Mouse (Mus musculus) MEL (cell line): ENCODE measurements around the gene Gm17359.

Experiments
- CTCF ChIP-seq, 3 experiments: IDR thresholded peaks in 2 of 3; conservative IDR thresholded peaks in 1 of 3; 2 replicates each; pipeline ENCODE4 v1.5.1; 2011 to 2012; ENCODE audit warnings: low read length in 3 of 3, low read depth in 2 of 3, mild to moderate bottlenecking in 2 of 3, improper control_type of control experiment in 1 of 3, inconsistent platforms in 1 of 3, mixed read lengths in 1 of 3, moderate library complexity in 1 of 3; ENCODE audit not compliant: control insufficient read depth in 1 of 3, insufficient read depth in 1 of 3, poor library complexity in 1 of 3, severe bottlenecking in 1 of 3
- ELF1 ChIP-seq: IDR thresholded peaks from 2 replicates; pipeline ENCODE4 v1.6.1; 2014; ENCODE audit warnings: low read depth, mild to moderate bottlenecking, inconsistent platforms, low read length, improper control_type of control experiment, moderate library complexity
- EP300 ChIP-seq, 2 experiments: IDR thresholded peaks; 2 replicates each; pipeline ENCODE4 v1.6.1; 2011; ENCODE audit warnings: improper control_type of control experiment in 2 of 2, low read length in 2 of 2, low read depth in 1 of 2, mild to moderate bottlenecking in 1 of 2
- ETS1 ChIP-seq: IDR thresholded peaks from 2 replicates; pipeline ENCODE4 v1.6.1; 2012; ENCODE audit warnings: low read depth, mild to moderate bottlenecking, inconsistent platforms, low read length, improper control_type of control experiment, moderate library complexity
- HCFC1 ChIP-seq: IDR thresholded peaks from 2 replicates; pipeline ENCODE4 v1.6.1; 2012; ENCODE audit warnings: low read depth, mild to moderate bottlenecking, inconsistent platforms, low read length, improper control_type of control experiment, moderate library complexity
- MYC ChIP-seq: IDR thresholded peaks from 2 replicates; pipeline ENCODE4 v1.6.1; 2011; ENCODE audit warnings: low read depth, mild to moderate bottlenecking, low read length, improper control_type of control experiment, moderate library complexity
- NELFE ChIP-seq: IDR thresholded peaks from 2 replicates; pipeline ENCODE4 v1.6.1; 2011; ENCODE audit warnings: low read depth, low read length, improper control_type of control experiment
- POLR2A ChIP-seq, 2 experiments: IDR thresholded peaks; 2 replicates each; pipeline ENCODE4 v1.6.1; 2011 to 2012; ENCODE audit warnings: low read length in 2 of 2, mild to moderate bottlenecking in 2 of 2, control low read depth in 1 of 2, improper control_type of control experiment in 1 of 2, low read depth in 1 of 2, moderate library complexity in 1 of 2; ENCODE audit not compliant: control insufficient read depth in 1 of 2, insufficient read depth in 1 of 2, poor library complexity in 1 of 2
- POLR2AphosphoS5 ChIP-seq: IDR thresholded peaks from 2 replicates; pipeline ENCODE4 v1.6.1; 2012; ENCODE audit warnings: low read depth, borderline replicate concordance, mild to moderate bottlenecking, inconsistent platforms, low read length, moderate library complexity, mixed read lengths
- RCOR1 ChIP-seq: IDR thresholded peaks from 2 replicates; pipeline ENCODE4 v1.6.1; 2012; ENCODE audit warnings: low read depth, mild to moderate bottlenecking, inconsistent platforms, low read length, improper control_type of control experiment

DNA sequence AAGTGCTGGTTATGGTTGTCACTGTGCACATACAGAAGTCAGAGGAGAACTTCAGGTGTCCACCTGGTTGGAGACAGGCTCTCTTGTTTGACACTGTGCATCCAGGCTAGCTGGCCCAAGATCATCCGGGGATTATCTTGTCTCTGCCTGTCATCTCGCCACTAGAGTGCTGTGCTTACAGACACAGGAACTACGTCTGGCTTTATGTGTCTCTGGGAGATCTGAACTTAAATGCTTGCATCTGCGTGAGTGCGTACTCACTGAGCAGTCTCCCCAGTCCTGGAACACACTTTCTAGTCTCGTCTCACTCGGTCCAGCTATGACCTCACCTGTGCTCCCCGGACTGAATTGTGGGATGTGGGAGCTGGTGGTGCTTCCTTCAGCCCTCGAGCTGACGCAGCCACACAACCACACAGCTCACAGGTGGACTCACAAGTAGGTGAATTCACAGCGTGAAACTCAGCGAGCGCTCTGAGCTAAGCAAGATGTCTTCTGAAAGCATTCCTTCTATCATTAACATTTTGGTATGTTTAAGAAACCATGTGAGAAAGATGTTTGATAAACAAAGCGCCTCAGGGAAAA, 42.9 kb downstream of the Gm17359 start:
- TF ChIP-seq CTCF (IDR thresholded peaks at IDR 0.05 in 2 of 3, conservative IDR thresholded peaks at IDR 0.05 in 1 of 3; ENCODE audit: control insufficient read depth in 1 of 3, insufficient read depth in 1 of 3, low read depth in 2 of 3, low read length in 3 of 3, poor library complexity in 1 of 3, severe bottlenecking in 1 of 3): no peak
- TF ChIP-seq ELF1: no peak
- no peak for TF ChIP-seq MYC
- no peak for TF ChIP-seq RCOR1
- TF ChIP-seq EP300 (IDR thresholded peaks at IDR 0.05; ENCODE audit: low read depth in 1 of 2, low read length in 2 of 2): no peak
- TF ChIP-seq HCFC1: no peak
- no peak for TF ChIP-seq ETS1
- no peak for TF ChIP-seq NELFE
- no peak for TF ChIP-seq POLR2A (IDR thresholded peaks at IDR 0.05; ENCODE audit: control insufficient read depth in 1 of 2, insufficient read depth in 1 of 2, low read depth in 1 of 2, low read length in 2 of 2, poor library complexity in 1 of 2)
- TF ChIP-seq POLR2AphosphoS5: no peak
